Mouse (Mus musculus) limb, embryonic 11.5 days (tissue): ENCODE measurements around the gene Cdh22. TPM values are rescaled to one million over a fixed set of nuclear protein-coding genes. Genes with fewer than 3 reads are reported as not detected.

Source experiments
- ATAC-seq: fragments of 200-750 bp; cut with Nextera tagmentation; 2 replicates; pipeline ENCODE4 v1.8.0; 2017; ENCODE audit warnings: low read depth; ENCODE audit not compliant: insufficient number of reproducible peaks, low FRiP score, low TSS enrichment
- DNase-seq: peaks from one replicate; pipeline ENCODE4 v3.0.0-alpha.2; 2015; ENCODE audit warnings: low spot score
- H3K27ac ChIP-seq: fragments of 300-500 bp; sonication (generic); replicated peaks from 2 replicates; pipeline ENCODE4 v1.5.1; 2014; ENCODE audit warnings: low read depth, mild to moderate bottlenecking, low read length
- H3K27me3 ChIP-seq: fragments of 300-500 bp; sonication (generic); 2 replicates; pipeline ENCODE4 v1.6.1; 2014; ENCODE audit warnings: mild to moderate bottlenecking, low read length, mixed read lengths; ENCODE audit not compliant: control insufficient read depth, insufficient read depth
- H3K36me3 ChIP-seq: fragments of 300-500 bp; sonication (generic); 2 replicates; pipeline ENCODE4 v1.6.1; 2014; ENCODE audit warnings: mild to moderate bottlenecking, low read length, moderate library complexity, mixed read lengths; ENCODE audit not compliant: control insufficient read depth, insufficient read depth
- H3K4me1 ChIP-seq: fragments of 300-500 bp; sonication (generic); 2 replicates; pipeline ENCODE4 v1.6.1; 2014; ENCODE audit warnings: low read length, mixed read lengths; ENCODE audit not compliant: control insufficient read depth, insufficient read depth
- H3K4me2 ChIP-seq: fragments of 300-500 bp; sonication (generic); 2 replicates; pipeline ENCODE4 v1.6.1; 2014; ENCODE audit warnings: low read depth, mild to moderate bottlenecking, moderate library complexity; ENCODE audit not compliant: severe bottlenecking
- H3K4me3 ChIP-seq: fragments of 300-500 bp; sonication (generic); 2 replicates; pipeline ENCODE4 v1.5.1; 2014; ENCODE audit warnings: low read depth, low read length
- H3K9ac ChIP-seq: fragments of 300-500 bp; sonication (generic); 2 replicates; pipeline ENCODE4 v1.6.1; 2014; ENCODE audit warnings: mild to moderate bottlenecking, low read length
- H3K9me3 ChIP-seq: fragments of 300-500 bp; sonication (generic); 2 replicates; pipeline ENCODE4 v1.6.1; 2016; ENCODE audit warnings: low read length; ENCODE audit not compliant: control insufficient read depth
- WGBS: fragments of 180-500 bp; shearing (Covaris S2); extraction: QIAGEN DNeasy Blood & Tissue Kit; methylation state at CpG from one replicate; pipeline ENCODE4 v1.1.7; 2014; 5-methylcytosine and 5-hydroxymethylcytosine counted together
- polyA plus RNA-seq: library from polyadenylated mRNA; unstranded; fragments of >200 nt; fragmentation: Nextera tagmentation; extraction: Ambion mirVana; gene quantifications from 2 replicates; pipeline ENCODE4 v1.2.1, GENCODE M21; 2014

Gene Cdh22
- polyA plus RNA-seq, 1 experiment from 2014 or later: 1.1 TPM

DNA sequence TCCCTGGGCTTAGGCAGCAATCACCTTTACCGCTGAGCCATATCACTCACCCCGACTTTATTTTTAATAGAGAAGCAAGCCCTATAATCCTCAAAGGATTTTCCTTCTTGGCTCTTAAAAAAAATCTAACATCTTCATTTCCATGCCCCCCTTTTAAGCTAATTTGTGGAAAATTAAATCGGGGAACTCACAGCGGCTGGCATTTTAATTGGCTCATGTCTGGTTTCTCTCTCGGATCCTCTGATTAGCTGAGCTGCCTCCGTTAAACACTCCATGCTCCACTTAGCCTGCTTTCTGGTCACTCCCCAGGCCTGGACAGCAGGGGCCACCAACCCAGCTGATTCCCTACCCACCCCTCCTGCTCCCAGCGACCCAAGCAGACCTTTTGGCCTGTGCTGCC lies 142.3 kb downstream of the Cdh22 start:
- WGBS: 39% methylated on average over 7 of the region's 7 CpGs

DNA sequence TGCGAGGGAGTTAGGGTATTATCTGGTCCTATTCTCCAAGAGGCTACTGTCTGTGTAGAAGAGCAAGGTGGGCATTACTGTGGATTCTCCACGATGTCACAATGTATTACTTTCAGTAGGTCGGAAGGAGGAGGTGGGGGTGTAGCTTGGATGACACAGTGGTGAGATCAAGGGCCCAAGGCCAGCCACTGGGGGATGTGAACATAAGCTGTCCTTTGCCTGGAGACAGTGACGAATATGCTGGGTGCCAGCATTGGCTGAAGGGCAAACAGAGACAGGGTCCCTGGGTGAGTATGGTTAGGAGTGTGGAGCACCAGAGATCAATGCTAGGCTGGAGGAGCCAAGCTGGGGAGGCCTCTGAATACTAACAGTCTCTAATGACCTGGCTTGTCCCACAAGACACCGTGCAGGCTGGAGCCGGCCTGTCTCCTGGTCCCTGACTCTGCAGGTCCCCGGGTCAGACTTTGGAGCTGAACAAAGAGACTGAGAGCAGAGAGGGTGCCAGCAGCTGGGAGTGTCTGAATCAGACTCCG lies 143.2 kb downstream of the Cdh22 start:
- Histone ChIP-seq H3K27me3 (peaks cover 6% of the 10 kb centered on the region; the same call in 1 of the 2 replicates), H3K9ac (no peak overlapping the region), H3K27ac (no peak overlapping the region), H3K36me3 (no peaks in the 10 kb centered on the region), H3K9me3 (no peaks in the 10 kb centered on the region), H3K4me1 (peaks cover 10% of the 10 kb centered on the region), H3K4me2 (no peak overlapping the region), H3K4me3 (no peak overlapping the region)
- no peak for DNase-seq
- ATAC-seq: no peak
- WGBS: 77% methylated on average over 8 of the region's 8 CpGs

More for the DNA sequence above, 142.3 kb downstream of the Cdh22 start:
- Histone ChIP-seq H3K4me1 (peaks cover 19% of the 10 kb centered on the region), H3K9me3 (no peaks in the 10 kb centered on the region), H3K36me3 (no peaks in the 10 kb centered on the region), H3K27me3 (peaks cover 10% of the 10 kb centered on the region; the same call in 1 of the 2 replicates), H3K4me2 (no peak overlapping the region), H3K9ac (no peak overlapping the region), H3K27ac (no peak overlapping the region), H3K4me3 (no peak overlapping the region)
- no peak for ATAC-seq
- DNase-seq: no peak

DNA sequence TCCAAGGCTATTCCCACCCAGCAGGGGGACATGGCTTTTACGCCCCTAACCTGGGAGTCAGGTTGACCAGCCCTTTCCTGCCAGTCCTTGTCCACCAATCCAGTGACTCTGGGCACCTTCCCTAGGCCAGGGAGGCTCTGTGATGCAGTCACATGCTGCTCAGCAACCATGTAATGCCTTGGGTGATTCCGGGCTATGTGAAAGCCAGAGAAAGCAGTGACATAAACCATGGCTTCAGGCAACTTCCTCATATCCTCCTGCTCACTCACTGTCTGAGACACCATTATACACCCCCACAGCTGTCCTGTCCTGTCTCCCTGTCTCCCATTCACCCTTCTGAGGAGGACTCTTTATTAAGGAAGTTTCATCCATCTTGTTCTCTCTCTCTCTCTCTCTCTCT lies 144.0 kb downstream of the Cdh22 start, which contains the start of gene 1700025C18Rik:
1700025C18Rik (minus strand) TSS at position 101 of the 400 bp plus-strand sequence.
- no peak within 1 kb of the TSS for H3K4me3 ChIP-seq
- DNase-seq (no peak), ATAC-seq (no peak)
- peaks cover 1% of the 10 kb centered on the region; the same call in 1 of the 2 replicates for H3K27me3 ChIP-seq
- no peak within 1 kb of the TSS for H3K27ac ChIP-seq
- H3K36me3 ChIP-seq: no peaks in the 10 kb centered on the region
- no peak within 1 kb of the TSS for H3K4me2 ChIP-seq
- H3K4me1 ChIP-seq: peaks cover 7% of the 10 kb centered on the region
- H3K9ac ChIP-seq: no peak within 1 kb of the TSS
- 76% methylated on average over 2 of the region's 2 CpGs for WGBS
- no peaks in the 10 kb centered on the region for H3K9me3 ChIP-seq

DNA sequence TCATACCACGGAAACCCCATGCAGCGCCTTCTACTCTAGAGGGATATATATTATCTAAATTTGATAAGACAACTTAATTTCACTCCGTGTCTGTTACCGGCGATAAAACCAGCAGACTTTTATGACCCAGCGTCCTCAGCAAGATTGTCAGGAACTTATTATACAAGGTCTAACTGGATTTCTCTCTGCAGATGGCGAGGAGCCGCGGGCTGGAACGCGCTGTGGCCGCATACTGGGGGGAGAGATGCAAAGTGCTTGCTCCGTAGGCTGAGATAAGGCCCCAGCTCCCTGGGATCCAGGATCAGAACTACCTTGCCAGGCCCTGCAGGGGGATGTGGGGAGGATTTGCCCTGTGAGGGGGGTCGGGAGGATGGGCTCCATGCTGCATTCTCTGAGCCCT lies 145.2 kb downstream of the Cdh22 start:
- ATAC-seq (no peak), DNase-seq (no peak)
- no peak overlapping the region for H3K4me3 ChIP-seq
- H3K27ac ChIP-seq: no peak overlapping the region
- WGBS: 35% methylated on average over 14 of the region's 14 CpGs
- H3K27me3 ChIP-seq: no peaks in the 10 kb centered on the region
- no peak overlapping the region for H3K4me2 ChIP-seq
- H3K9me3 ChIP-seq: no peaks in the 10 kb centered on the region
- H3K9ac ChIP-seq: no peak overlapping the region
- no peaks in the 10 kb centered on the region for H3K36me3 ChIP-seq
- H3K4me1 ChIP-seq: peaks cover 3% of the 10 kb centered on the region; the same call in 1 of the 2 replicates

DNA sequence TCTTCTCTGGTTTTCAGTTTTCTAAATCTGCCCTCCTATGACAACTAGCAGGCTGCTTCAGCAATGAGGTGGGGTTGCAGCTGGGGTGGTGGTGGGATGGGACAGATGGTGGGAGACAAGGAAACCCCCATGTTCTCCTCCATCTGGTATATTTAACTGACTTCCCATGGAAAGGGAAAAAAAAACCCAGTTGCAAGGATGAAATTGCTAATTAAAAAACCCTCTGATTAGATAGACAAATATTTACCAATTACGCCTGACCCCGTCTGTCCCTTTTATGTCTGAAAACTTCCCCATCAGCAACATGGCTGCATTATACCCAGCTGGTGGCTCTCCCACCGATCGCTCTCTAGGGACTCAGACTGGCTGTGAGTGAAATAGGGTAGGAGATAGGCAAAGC lies 148.0 kb downstream of the Cdh22 start:
- Histone ChIP-seq H3K9ac (no peak overlapping the region), H3K4me1 (no peaks in the 10 kb centered on the region), H3K27ac (no peak overlapping the region), H3K9me3 (no peaks in the 10 kb centered on the region), H3K4me3 (no peak overlapping the region), H3K27me3 (no peaks in the 10 kb centered on the region), H3K36me3 (no peaks in the 10 kb centered on the region), H3K4me2 (no peak overlapping the region)
- no peak for DNase-seq
- WGBS: 87% methylated on average over 4 of the region's 4 CpGs
- ATAC-seq: no peak

DNA sequence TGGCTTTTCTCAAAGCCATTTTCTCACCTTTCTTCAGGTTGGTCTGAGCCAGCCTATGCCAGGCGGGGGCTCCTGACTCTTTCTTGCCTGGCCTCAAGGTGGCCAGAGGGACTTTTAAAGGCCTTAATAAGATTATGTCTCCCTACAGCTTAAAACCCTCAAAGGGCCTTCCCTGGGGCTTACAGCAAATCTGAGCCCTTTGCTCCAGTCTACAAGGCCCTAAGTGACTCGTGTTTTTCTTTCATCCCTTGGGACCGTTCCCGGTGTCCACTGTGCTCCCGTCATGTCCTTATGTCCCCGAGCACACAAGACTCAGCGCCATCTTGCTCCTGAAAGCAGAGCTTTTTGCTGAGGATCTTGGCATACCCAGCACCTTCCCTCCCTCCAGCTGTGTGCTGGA lies 153.4 kb downstream of the Cdh22 start:
- Histone ChIP-seq H3K4me1 (peaks cover 5% of the 10 kb centered on the region), H3K27me3 (peaks cover 50% of the 10 kb centered on the region), H3K4me3 (no peak overlapping the region), H3K36me3 (no peaks in the 10 kb centered on the region), H3K9me3 (no peaks in the 10 kb centered on the region), H3K4me2 (no peak overlapping the region), H3K27ac (no peak overlapping the region), H3K9ac (no peak overlapping the region)
- 25% methylated on average over 7 of the region's 7 CpGs for WGBS
- ATAC-seq (no peak), DNase-seq (no peak)

DNA sequence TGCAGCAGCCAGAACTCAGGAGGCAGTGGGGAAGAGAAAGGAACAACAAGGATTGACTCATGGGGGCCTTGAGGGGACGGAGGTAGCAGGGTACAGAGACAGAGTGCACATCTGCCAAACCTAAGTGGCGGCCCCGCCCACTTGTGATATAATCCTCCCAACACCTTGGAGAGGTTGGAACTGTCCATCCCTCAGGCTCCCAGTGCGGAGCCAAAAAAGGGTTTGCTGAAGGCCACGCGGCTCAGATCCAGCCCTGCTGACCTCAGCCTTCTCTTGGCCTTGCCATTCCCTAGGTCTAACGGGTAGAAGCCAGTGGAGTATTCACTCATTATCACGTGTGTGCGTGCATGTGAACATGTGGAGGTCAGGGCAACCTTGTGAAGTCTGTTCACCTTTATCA lies 154.0 kb downstream of the Cdh22 start:
- Histone ChIP-seq H3K27ac (no peak overlapping the region), H3K36me3 (no peaks in the 10 kb centered on the region), H3K9me3 (no peaks in the 10 kb centered on the region), H3K27me3 (peaks cover 55% of the 10 kb centered on the region), H3K4me1 (peaks cover 5% of the 10 kb centered on the region), H3K9ac (no peak overlapping the region), H3K4me3 (no peak overlapping the region), H3K4me2 (no peak overlapping the region)
- no peak for ATAC-seq
- WGBS: 21% methylated on average over 9 of the region's 9 CpGs
- DNase-seq: no peak

DNA sequence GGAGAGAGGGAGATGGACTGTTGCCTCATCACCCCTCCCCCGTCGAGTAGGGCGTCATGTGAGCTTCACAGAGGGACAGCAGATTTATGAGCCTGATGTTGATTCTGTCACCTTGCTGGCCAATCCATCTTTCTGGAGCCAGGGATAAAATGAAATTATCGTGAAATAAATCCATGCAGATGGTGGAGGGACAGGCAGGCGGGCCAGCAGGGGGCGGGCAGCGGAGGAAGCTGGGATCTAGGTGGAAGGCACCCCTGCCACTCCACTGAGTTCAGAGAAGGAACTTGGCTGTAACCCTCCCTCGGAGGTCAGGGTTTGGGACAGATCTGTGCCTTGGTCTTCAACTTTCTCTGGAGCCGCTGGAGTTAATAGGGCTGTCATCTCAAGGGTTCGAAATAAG lies 156.0 kb downstream of the Cdh22 start:
- Histone ChIP-seq H3K4me1 (peaks cover 5% of the 10 kb centered on the region), H3K4me3 (no peak overlapping the region), H3K27me3 (peaks cover 63% of the 10 kb centered on the region), H3K9me3 (no peaks in the 10 kb centered on the region), H3K9ac (no peak overlapping the region), H3K27ac (no peak overlapping the region), H3K36me3 (no peaks in the 10 kb centered on the region), H3K4me2 (no peak overlapping the region)
- ATAC-seq (no peak), DNase-seq (peak; percentile 50)
- WGBS: 22% methylated on average over 10 of the region's 10 CpGs

DNA sequence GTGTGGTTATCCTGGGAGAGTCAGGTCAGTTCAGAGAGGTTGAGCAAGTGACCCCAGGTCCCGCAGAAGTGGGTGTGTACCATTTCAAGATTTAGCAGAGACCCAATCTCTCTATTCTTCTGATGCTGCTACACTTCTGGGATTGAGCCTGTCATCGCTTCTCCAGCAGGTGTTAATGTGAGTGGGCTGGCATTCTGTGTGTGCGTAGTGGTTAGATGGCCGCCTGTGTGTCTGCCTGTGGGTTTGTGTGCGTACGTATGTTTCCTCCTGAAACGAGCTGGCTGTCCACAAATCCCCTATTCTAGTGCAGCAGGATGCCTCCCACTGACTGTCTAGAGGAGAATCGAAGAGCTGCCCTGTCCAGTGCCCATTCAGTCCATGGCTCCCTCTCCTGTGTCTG lies 156.6 kb downstream of the Cdh22 start:
- peaks cover 5% of the 10 kb centered on the region for H3K4me1 ChIP-seq
- DNase-seq (no peak), ATAC-seq (no peak)
- H3K36me3 ChIP-seq: no peaks in the 10 kb centered on the region
- H3K27ac ChIP-seq: no peak overlapping the region
- no peaks in the 10 kb centered on the region for H3K9me3 ChIP-seq
- H3K4me2 ChIP-seq: no peak overlapping the region
- peaks cover 66% of the 10 kb centered on the region for H3K27me3 ChIP-seq
- no peak overlapping the region for H3K9ac ChIP-seq
- 69% methylated on average over 8 of the region's 8 CpGs for WGBS
- H3K4me3 ChIP-seq: no peak overlapping the region
